Mouse (Mus musculus) lung, adult 2 months (tissue): ENCODE measurements around the gene Slc38a8.

Source experiments
- CTCF ChIP-seq: fragments of 200-500 bp; IDR thresholded peaks from 2 replicates; pipeline ENCODE4 v1.5.1; 2011; ENCODE audit warnings: mild to moderate bottlenecking, low read length, control low read depth; ENCODE audit not compliant: insufficient read depth
- POLR2A ChIP-seq: fragments of 200-500 bp; IDR thresholded peaks from 2 replicates; pipeline ENCODE4 v1.6.1; 2011; ENCODE audit warnings: low read depth, mild to moderate bottlenecking, control low read depth, low read length, borderline replicate concordance; ENCODE audit errors: extremely low read depth

DNA sequence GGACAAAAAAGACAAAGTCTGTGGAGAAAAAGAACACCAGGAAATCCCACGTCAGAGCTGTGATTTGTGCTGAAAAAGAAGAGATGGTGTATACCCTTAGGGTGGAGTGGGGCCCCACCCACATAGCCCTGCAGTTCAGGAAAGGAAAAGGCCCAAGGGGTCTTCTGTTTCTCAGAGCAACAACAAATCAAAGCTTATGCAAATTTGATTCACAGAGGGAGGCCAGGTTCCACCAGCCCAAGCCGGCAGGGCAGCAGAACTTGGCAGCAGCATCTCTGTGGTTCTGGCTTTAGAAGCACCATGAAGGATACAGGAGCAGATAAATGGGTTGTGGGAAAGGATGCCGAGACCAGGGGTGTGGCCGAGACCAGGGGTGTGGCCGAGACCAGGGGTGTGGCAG, 22.8 kb downstream of the Slc38a8 start:
- TF ChIP-seq CTCF (no peak), POLR2A (no peak)
